Mouse (Mus musculus) limb, embryonic 12.5 days (tissue): Measurements from ENCODE around the gene Gm14685. TPM values are rescaled to one million over a fixed set of nuclear protein-coding genes. Genes with fewer than 3 reads are reported as not detected.
"Not testable (repeated sequence)": the region's sequence is repeated elsewhere in the genome, so short reads cannot be mapped to it uniquely, and the experiment has no call there.

Experiments used
- ATAC-seq: fragments of 200-750 bp; cut with Nextera tagmentation; 2 replicates; pipeline ENCODE4 v1.8.0; 2017; ENCODE audit warnings: low read depth, moderate TSS enrichment; ENCODE audit not compliant: insufficient number of reproducible peaks, insufficient read depth, low FRiP score, low TSS enrichment
- H3K27ac ChIP-seq: fragments of 300-500 bp; sonication (generic); 2 replicates; pipeline ENCODE4 v1.5.1; 2016; ENCODE audit warnings: mild to moderate bottlenecking, moderate library complexity
- H3K27me3 ChIP-seq: fragments of 300-500 bp; sonication (generic); 2 replicates; pipeline ENCODE4 v1.6.1; 2016; ENCODE audit warnings: mild to moderate bottlenecking, moderate library complexity
- H3K36me3 ChIP-seq: fragments of 300-500 bp; sonication (generic); 2 replicates; pipeline ENCODE4 v1.6.1; 2016; ENCODE audit warnings: mild to moderate bottlenecking, moderate library complexity
- H3K4me1 ChIP-seq: fragments of 300-500 bp; sonication (generic); replicated peaks from 2 replicates; pipeline ENCODE4 v1.6.1; 2016
- H3K4me2 ChIP-seq: fragments of 300-500 bp; sonication (generic); 2 replicates; pipeline ENCODE4 v1.6.1; 2016; ENCODE audit warnings: mild to moderate bottlenecking, moderate library complexity
- H3K4me3 ChIP-seq: fragments of 300-500 bp; sonication (generic); replicated peaks from 2 replicates; pipeline ENCODE4 v1.5.1; 2016; ENCODE audit warnings: mild to moderate bottlenecking
- H3K9ac ChIP-seq: fragments of 300-500 bp; sonication (generic); replicated peaks from 2 replicates; pipeline ENCODE4 v1.6.1; 2016; ENCODE audit warnings: mild to moderate bottlenecking, moderate library complexity
- H3K9me3 ChIP-seq: fragments of 300-500 bp; sonication (generic); 2 replicates; pipeline ENCODE4 v1.6.1; 2016; ENCODE audit warnings: mild to moderate bottlenecking, moderate library complexity
- WGBS: fragments of 180-500 bp; shearing (Covaris S2); methylation state at CpG from one replicate; pipeline ENCODE4 v1.1.7; 2016; 5-methylcytosine and 5-hydroxymethylcytosine counted together
- polyA plus RNA-seq: library from polyadenylated mRNA; unstranded; fragments of >200 nt; fragmentation: Nextera tagmentation; extraction: Ambion mirVana; gene quantifications from 2 replicates; pipeline ENCODE4 v1.2.1, GENCODE M21; 2016

Gene Gm14685
- polyA plus RNA-seq, result 0.08 TPM in 1 of 2 replicates, not detected in the other

DNA sequence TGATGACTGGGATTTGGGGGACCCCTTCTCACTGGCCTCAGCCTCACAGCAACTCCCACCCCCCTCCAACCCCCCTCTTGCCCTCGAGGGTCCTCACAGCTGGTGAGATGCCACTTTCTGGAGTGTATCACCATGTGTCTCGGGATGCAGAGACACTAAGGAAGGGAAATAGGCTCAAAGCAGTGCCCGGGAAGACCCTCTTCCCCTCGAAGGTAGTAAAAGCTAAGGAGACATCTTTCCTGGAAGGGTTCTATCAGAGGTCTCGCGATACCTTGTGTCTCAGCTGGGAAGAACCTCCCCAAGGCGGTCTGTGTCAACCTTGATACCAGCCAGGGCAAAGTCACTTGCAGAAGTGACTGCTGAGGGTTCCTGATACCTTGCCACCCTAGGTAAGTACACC, at the start of gene Gm14685:
TSS of gene Gm14685 (plus strand) at position 301 of the 400 bp plus-strand sequence.
- not testable (repeated sequence) for H3K27me3 ChIP-seq, H3K4me1 ChIP-seq, H3K4me2 ChIP-seq, H3K9ac ChIP-seq, H3K4me3 ChIP-seq, H3K36me3 ChIP-seq, H3K9me3 ChIP-seq, H3K27ac ChIP-seq, ATAC-seq
- no CpG with 5 or more reads among the region's 7 CpGs for WGBS

DNA sequence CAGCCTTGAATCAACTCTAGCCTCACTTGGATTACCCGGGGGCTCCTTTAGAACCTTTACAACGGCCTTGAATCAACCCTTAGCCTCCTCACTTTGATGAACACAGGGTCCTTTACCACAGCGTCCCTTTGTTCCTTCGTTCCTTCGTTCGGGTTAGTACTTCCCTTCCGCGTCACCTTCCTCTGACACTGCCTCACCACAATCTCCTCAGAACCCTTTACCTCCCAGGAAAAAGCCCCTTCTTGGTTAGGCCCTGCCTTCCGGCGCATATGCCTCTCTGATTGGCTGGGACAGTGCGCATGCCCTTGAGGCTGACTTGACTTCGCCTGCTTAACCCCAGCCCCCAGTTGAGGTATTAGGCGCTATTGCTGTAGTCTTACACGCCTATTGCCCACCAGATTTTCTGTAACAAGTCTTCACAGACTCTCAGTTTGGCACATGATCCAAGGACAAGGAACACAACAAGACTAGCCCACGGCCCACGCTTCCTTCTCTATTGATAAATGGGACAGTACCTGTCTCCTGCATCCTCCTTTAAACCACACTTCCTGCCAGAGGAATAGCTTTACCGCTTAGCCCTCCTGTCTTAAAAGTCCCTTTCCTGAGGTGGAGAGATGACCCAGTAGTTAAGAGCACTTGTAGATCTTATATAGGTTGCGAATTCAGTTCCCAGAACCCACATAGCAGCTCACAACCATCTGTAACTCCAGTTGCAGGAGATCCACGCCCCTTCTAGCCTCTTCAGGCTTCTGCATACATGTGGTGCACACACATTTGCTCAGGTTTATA, 34.4 kb upstream of the Gm14685 start, which contains the start of gene Xlr4a:
TSS of gene Xlr4a (minus strand) at position 212 of the 789 bp plus-strand sequence.
- not testable (repeated sequence) for H3K27ac ChIP-seq, H3K4me1 ChIP-seq, H3K4me2 ChIP-seq, H3K27me3 ChIP-seq, H3K4me3 ChIP-seq, H3K36me3 ChIP-seq, ATAC-seq, H3K9ac ChIP-seq, H3K9me3 ChIP-seq
- 80% methylated on average over 19 of the region's 19 CpGs for WGBS

DNA sequence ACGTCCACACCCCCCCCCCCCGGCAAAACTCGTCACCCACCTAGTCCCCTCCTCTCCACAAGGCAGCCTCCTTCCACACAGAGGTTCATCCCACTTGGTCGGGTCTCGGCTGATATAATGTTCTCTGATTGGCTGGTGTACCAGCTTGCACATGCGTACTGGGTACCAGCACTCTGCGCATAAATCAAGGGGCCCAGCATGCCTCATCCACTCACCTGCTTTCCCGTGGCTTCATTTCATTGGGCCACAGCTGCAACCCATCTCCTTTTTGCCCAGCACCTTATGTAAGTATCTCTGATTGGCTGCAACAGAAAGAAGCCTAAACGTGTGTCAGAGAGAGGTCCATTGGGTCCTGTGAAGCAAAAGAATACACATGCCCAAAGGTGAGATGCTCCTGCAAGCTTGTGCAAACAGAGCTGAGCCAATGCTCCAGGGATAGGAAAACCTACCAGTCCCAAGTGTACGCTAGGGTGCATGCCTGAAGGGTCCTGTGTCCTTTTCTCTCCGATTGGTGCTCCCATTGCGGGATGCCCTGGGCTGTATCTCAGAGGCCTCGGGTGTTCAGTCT, 19.8 kb upstream of the Gm14685 start, which contains the start of gene Xlr3a:
TSS of gene Xlr3a (minus strand) at position 155 of the 568 bp plus-strand sequence.
- not testable (repeated sequence) for H3K27me3 ChIP-seq, H3K9ac ChIP-seq, H3K4me3 ChIP-seq, H3K9me3 ChIP-seq, H3K27ac ChIP-seq, H3K36me3 ChIP-seq, H3K4me2 ChIP-seq, ATAC-seq, H3K4me1 ChIP-seq
- WGBS, result 81% methylated on average over 13 of the region's 13 CpGs

DNA sequence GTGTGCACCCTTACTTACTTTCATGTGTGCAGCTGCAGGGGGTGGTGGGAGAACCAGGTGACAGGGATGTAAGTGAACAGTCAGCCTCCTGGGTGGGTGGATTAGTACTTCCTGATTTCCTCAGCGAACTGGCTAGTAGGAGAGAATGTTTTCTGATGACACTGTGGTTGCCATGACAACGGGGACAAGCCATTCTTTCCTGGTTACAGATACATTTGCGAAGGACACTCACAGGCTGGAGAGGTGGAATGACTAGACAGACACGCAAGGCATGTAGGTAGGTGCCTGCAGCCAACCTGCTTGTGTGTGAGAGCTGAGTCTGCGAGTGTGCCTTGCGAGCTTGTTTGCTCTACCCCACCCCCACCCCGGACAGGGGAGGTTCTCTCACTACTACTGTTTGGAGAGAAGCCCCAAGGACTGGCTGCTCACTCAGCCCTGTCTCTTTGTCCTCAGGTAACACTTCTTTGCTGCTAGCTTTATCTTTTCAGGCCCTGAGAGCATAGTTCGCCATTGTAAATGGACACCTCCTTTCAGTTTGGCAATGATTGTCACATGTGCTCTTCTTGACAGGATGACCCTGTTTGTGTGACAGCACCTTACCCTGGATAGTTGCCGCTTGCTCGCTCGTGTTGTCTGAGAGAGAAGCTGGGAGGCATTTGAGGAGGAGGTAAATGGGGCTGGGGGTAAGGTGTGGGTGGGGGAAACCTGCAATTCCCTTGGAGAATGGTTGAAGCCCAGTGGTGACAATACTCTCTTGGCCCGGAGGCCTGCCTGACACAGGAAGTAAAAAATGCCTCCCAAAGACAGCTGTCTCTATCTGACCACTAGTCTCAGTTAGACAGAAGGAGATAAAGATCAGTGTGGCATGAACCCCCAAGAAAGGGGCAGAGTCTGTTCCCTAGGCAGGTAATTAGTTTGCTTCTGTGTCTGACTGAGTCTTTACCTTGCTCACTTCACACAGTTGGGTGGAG, 6.3 kb downstream of the Gm14685 start:
- not testable (repeated sequence) for H3K4me1 ChIP-seq, H3K36me3 ChIP-seq, H3K27me3 ChIP-seq, H3K9ac ChIP-seq, H3K27ac ChIP-seq, ATAC-seq, H3K4me3 ChIP-seq, H3K4me2 ChIP-seq, H3K9me3 ChIP-seq
- no CpG with 5 or more reads among the region's 12 CpGs for WGBS

DNA sequence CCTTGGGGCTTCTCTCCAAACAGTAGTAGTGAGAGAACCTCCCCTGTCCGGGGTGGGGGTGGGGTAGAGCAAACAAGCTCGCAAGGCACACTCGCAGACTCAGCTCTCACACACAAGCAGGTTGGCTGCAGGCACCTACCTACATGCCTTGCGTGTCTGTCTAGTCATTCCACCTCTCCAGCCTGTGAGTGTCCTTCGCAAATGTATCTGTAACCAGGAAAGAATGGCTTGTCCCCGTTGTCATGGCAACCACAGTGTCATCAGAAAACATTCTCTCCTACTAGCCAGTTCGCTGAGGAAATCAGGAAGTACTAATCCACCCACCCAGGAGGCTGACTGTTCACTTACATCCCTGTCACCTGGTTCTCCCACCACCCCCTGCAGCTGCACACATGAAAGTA, 26.4 kb downstream of the Gm14685 start:
- H3K4me3 ChIP-seq, ATAC-seq, H3K9me3 ChIP-seq, H3K27me3 ChIP-seq, H3K27ac ChIP-seq, H3K4me2 ChIP-seq, H3K36me3 ChIP-seq, H3K9ac ChIP-seq, H3K4me1 ChIP-seq: not testable (repeated sequence)
- WGBS, result no CpG with 5 or more reads among the region's 7 CpGs

DNA sequence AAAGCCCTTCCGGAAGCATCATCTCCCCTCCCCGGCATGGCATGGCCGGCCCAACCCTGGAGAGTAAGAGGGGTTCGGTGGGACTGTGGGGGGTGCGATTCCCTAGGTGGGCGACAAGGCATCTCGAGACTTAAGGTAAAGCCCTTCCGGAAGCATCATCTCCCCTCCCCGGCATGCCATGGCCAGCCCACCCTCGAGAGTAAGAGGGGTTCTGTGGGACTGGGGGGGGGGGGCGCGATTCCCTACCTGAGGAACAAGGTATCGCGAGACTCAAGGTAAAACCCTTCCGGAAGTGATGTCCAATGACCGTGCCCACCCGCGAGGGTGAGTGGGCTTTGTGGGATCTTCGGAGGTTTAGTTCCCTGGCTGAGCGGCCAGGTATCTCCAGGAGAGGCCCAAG, 31.6 kb downstream of the Gm14685 start, which contains the start of gene Xlr5b:
TSS of gene Xlr5b (plus strand) at position 301 of the 400 bp plus-strand sequence.
- H3K9me3 ChIP-seq, ATAC-seq, H3K4me2 ChIP-seq, H3K27ac ChIP-seq, H3K36me3 ChIP-seq, H3K9ac ChIP-seq, H3K4me3 ChIP-seq, H3K4me1 ChIP-seq, H3K27me3 ChIP-seq: not testable (repeated sequence)
- no CpG with 5 or more reads among the region's 20 CpGs for WGBS

DNA sequence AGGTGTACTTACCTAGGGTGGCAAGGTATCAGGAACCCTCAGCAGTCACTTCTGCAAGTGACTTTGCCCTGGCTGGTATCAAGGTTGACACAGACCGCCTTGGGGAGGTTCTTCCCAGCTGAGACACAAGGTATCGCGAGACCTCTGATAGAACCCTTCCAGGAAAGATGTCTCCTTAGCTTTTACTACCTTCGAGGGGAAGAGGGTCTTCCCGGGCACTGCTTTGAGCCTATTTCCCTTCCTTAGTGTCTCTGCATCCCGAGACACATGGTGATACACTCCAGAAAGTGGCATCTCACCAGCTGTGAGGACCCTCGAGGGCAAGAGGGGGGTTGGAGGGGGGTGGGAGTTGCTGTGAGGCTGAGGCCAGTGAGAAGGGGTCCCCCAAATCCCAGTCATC, 32.5 kb downstream of the Gm14685 start, which contains the start of gene DXBay18:
TSS of gene DXBay18 (minus strand) at position 101 of the 400 bp plus-strand sequence.
- not testable (repeated sequence) for H3K4me1 ChIP-seq, H3K9ac ChIP-seq, H3K4me2 ChIP-seq, ATAC-seq, H3K36me3 ChIP-seq, H3K27me3 ChIP-seq, H3K27ac ChIP-seq, H3K9me3 ChIP-seq, H3K4me3 ChIP-seq
- no CpG with 5 or more reads among the region's 7 CpGs for WGBS

DNA sequence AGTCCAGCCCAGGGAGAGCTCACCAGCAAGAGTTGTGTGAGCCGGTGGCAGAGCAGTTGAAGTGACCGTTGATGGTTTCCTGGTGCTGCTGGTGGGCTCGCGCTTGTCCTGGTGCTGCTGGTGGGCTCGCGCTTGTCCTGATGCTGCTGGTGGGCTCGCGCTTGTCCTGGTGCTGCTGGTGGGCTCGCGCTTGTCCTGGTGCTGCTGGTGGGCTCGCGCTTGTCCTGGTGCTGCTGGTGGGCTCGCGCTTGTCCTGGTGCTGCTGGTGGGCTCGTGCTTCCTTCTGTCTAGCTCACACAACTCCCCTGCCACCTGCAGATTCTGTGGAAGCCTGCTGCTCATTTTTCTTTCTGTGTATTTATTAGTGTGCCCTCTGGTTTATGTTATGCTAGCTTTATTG, 60.0 kb downstream of the Gm14685 start, which contains the start of gene Spin2d:
TSS of gene Spin2d (minus strand) at position 101 of the 400 bp plus-strand sequence.
- not testable (repeated sequence) for H3K27ac ChIP-seq, H3K4me2 ChIP-seq, H3K9ac ChIP-seq, H3K9me3 ChIP-seq, H3K4me3 ChIP-seq, H3K4me1 ChIP-seq, H3K27me3 ChIP-seq, ATAC-seq, H3K36me3 ChIP-seq
- 66% methylated on average over 4 of the region's 15 CpGs for WGBS

Other genes with a start within 250 kb of the Gm14685 start
- gene Cetn2, start 198.6 kb upstream of the Gm14685 start, polyA plus RNA-seq, result 82.8 and 85.6 TPM in 2 replicates
- gene Nsdhl, start 198.5 kb upstream of the Gm14685 start, polyA plus RNA-seq, result 22.5 and 24.3 TPM in 2 replicates
- 7.9 and 9.4 TPM in 2 replicates for gene Zfp185, start 129.7 kb upstream of the Gm14685 start, polyA plus RNA-seq
- 0.09 and 0.15 TPM in 2 replicates for gene Pnma5, start 79.9 kb upstream of the Gm14685 start, polyA plus RNA-seq
- gene Pnma3, start 52.3 kb upstream of the Gm14685 start, polyA plus RNA-seq, result 0.26 and 0.27 TPM in 2 replicates
- gene Xlr4a, start 34.6 kb upstream of the Gm14685 start, polyA plus RNA-seq, result 0.65 and 0.87 TPM in 2 replicates
- 3.8 and 5.0 TPM in 2 replicates for gene Xlr3a, start 20.0 kb upstream of the Gm14685 start, polyA plus RNA-seq
- gene Xlr5b, start 31.7 kb downstream of the Gm14685 start, polyA plus RNA-seq, result not detected in 2 replicates
- gene DXBay18, start 32.4 kb downstream of the Gm14685 start, polyA plus RNA-seq, result not detected in 2 replicates
- gene Spin2d, start 59.9 kb downstream of the Gm14685 start, polyA plus RNA-seq, result not detected in 2 replicates
- 14.4 and 15.3 TPM in 2 replicates for gene Xlr3b, start 75.2 kb downstream of the Gm14685 start, polyA plus RNA-seq
- gene Xlr4b, start 97.3 kb downstream of the Gm14685 start, polyA plus RNA-seq, result 0.67 and 0.73 TPM in 2 replicates
- 11.3 and 11.4 TPM in 2 replicates for gene F8a, start 111.2 kb downstream of the Gm14685 start, polyA plus RNA-seq
- gene Xlr4c, start 126.1 kb downstream of the Gm14685 start, polyA plus RNA-seq, result not detected in 2 replicates
- gene Xlr3c, start 148.3 kb downstream of the Gm14685 start, polyA plus RNA-seq, result 0.16 and 0.40 TPM in 2 replicates
- not detected in 2 replicates for gene Xlr5a, start 175.9 kb downstream of the Gm14685 start, polyA plus RNA-seq
- not detected in 2 replicates for gene Xlr5c, start 175.9 kb downstream of the Gm14685 start, polyA plus RNA-seq
- not detected in 2 replicates for gene Gm45015, start 219.8 kb downstream of the Gm14685 start, polyA plus RNA-seq
- 23.1 and 26.1 TPM in 2 replicates for gene Zfp275, start 225.6 kb downstream of the Gm14685 start, polyA plus RNA-seq